Mouse (Mus musculus): ENCODE results near the gene Megf6. TPM values are rescaled to one million over a fixed set of nuclear protein-coding genes. Genes with fewer than 3 reads are reported as not detected.

Megf6 gene
- polyA plus RNA-seq, 1 experiment = 2.9 TPM

DNA sequence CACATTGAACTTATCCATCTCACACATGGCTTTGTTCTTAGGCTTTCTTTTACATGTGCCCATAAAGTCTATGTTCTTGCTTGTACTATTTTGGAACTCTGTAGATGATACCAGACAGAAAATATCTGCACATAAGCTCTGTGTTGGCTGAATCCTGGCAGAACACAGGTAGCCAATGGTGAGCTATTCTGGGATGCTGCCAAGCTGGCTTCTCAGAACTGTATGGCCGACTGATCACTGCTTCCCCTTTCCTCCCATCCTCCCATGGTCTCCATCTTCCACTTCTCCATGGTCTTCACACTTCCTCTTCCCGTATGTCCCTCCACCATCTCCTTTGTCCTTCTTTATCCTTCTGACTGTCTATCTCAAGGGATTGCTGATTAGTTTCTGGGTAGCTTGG is 138.6 kb downstream of the Megf6 start:
- DNase-seq (ENCODE audit: low read depth, low spot score) = no peak
- 55% methylated on average over 2 of the region's 2 CpGs for WGBS

DNA sequence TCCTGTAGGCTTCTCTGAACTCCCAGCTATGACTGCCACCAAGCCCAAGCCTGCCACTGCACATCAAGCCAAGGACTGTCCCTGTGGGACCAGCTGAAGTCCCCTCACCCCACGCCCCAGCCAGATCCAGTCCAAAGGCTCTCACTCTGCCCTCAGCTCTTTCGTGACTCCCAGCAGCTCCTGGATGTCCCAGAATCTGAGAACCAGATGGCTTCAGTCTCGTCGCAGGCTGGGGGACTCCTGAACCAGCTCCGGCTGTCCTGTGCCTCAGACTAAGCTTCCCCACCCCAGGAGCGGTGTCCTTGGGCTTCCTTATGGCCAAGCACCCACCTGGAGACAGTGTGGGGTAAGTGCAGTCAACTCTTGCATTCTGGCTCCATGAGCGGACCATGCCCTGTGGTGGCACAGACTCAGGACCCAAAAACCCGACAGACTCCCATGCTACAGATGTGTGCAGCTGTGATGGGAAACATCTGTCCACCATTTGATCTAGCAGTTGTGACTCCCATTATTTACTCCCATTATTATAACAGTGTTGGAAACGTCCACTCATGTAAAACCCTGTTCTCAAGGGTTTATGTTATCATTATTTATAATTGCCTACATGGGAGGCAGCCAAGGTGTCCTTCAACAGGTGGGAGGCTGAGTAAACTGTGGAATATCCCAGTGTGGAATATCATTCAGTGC is 140.2 kb downstream of the Megf6 start:
- WGBS = 70% methylated on average over 9 of the region's 9 CpGs
- no peak for DNase-seq (ENCODE audit: low read depth, low spot score)

DNA sequence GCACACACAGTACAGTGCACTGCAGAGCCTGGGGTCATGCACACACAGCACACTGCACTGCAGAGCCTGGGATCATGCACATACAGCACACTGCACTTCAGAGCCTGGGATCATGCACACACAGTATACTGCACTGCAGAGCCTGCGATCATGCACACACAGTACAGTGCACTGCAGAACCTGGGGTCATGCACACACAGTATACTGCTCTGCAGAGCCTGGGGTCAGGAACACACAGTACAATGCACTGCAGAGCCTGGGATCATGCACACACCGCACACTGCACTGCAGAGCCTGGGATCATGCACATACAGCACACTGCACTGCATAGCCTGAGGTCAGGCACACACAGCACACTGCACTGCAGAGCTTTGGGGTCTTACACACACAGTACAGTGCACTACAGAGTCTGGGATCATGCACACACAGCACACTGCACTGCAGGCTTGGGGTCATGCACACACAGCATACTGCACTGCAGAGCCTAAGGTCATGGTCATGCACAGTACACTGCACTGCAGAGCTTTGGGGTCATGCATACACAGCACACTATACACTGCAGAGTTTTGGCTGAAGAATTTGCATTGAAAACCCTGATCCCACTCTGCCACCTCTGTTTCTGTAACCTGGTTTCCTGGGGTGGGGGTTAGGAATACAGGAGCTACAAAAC is 141.7 kb downstream of the Megf6 start:
- no peak for DNase-seq (ENCODE audit: low read depth, low spot score)
- 90% methylated on average over 2 of the region's 2 CpGs for WGBS

DNA sequence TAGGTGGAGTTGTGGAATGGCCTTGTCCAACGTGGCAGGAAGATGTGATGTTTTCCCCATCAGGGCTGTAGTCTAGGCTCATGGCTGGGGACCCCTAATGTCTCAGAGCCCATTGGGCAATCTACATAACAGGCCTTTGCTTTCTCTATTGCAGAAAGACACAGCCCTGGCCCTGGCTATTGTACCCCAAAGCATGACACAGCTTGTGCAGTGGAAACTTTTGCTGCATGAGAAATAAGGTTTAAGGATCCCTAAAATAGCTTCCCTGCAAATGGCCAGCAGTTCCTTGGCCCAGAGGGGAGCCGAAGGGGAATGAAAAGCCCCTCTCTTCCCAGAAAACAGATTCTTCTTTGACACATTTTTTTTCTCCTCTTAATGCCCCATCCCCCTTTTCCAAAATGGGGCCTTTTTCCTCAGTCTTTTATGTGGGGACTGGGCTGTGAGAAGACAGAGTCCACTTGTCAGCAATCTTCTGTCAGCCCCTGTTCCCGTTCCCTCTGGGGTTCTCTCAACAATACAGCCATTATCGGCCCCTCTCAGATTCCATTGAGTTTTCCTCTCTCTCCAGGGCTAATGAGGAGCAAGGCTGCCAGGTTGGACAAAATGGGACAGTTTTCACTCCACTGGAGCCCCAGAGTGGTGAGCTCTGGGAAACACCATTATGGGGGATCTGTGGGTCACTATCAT is 142.5 kb downstream of the Megf6 start:
- DNase-seq (ENCODE audit: low read depth, low spot score) = no peak
- 63% methylated on average over 4 of the region's 4 CpGs for WGBS

DNA sequence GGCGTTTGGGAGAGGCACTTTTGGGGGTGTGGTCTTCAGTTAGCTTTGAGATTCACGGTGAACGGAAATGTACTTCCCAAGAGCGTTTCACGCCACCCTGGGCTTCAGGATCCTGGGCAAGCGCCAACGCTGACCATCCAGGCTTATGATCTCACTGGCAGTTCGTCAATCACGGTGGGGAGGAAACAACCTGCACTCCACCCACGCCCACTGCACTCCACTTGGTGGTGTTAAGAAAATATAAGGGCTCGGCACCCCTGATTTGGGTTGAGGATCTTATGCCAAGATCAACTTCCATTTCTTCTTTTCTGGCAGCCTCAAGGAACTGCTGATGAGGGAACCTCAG is 143.1 kb downstream of the Megf6 start:
- DNase-seq (ENCODE audit: low read depth, low spot score) = no peak
- 74% methylated on average over 11 of the region's 11 CpGs for WGBS

Other genes starting within 250 kb of the Megf6 start
- gene A430005L14Rik, start 213.5 kb upstream of the Megf6 start, polyA plus RNA-seq (2012; rRNA removed) = 36.8 and 37.4 TPM in 2 replicates
- 14.6 and 30.0 TPM in 2 replicates for gene Dffb, start 195.6 kb upstream of the Megf6 start, polyA plus RNA-seq (2012; rRNA removed)
- gene Cep104, start 195.5 kb upstream of the Megf6 start, polyA plus RNA-seq (2012; rRNA removed) = 7.7 and 10.0 TPM in 2 replicates
- gene Lrrc47, start 159.0 kb upstream of the Megf6 start, polyA plus RNA-seq (2012; rRNA removed) = 35.8 and 40.4 TPM in 2 replicates
- 13.5 and 15.6 TPM in 2 replicates for gene Smim1, start 144.5 kb upstream of the Megf6 start, polyA plus RNA-seq (2012; rRNA removed)
- gene Ccdc27, start 128.1 kb upstream of the Megf6 start, polyA plus RNA-seq (2012; rRNA removed) = not detected in 2 replicates
- gene Trp73, start 30.5 kb upstream of the Megf6 start, polyA plus RNA-seq (2012; rRNA removed) = 0.07 and 0.10 TPM in 2 replicates
- 20.8 and 21.7 TPM in 2 replicates for gene Wrap73, start 28.4 kb upstream of the Megf6 start, polyA plus RNA-seq (2012; rRNA removed)
- gene Tprgl, start 10.1 kb upstream of the Megf6 start, polyA plus RNA-seq (2012; rRNA removed) = 87.7 and 92.5 TPM in 2 replicates
- gene Arhgef16, start 130.9 kb downstream of the Megf6 start, polyA plus RNA-seq (2012; rRNA removed) = 96.6 and 129 TPM in 2 replicates
- gene B230104I21Rik, start 165.4 kb downstream of the Megf6 start, polyA plus RNA-seq (2012; rRNA removed) = not detected in 2 replicates

All from large intestine, adult 2 months (tissue).